Mouse (Mus musculus) CD8-positive naive resting alpha-beta T cell, adult 2 months (primary cell): ENCODE measurements around the gene 1700030J22Rik.

Experiments used
- DNase-seq, 2 experiments: peaks; one replicate each; pipeline ENCODE4 v3.0.0; 2022; ENCODE audit warnings: low read depth in 2 of 2, low spot score in 2 of 2

1700030J22Rik gene

DNA sequence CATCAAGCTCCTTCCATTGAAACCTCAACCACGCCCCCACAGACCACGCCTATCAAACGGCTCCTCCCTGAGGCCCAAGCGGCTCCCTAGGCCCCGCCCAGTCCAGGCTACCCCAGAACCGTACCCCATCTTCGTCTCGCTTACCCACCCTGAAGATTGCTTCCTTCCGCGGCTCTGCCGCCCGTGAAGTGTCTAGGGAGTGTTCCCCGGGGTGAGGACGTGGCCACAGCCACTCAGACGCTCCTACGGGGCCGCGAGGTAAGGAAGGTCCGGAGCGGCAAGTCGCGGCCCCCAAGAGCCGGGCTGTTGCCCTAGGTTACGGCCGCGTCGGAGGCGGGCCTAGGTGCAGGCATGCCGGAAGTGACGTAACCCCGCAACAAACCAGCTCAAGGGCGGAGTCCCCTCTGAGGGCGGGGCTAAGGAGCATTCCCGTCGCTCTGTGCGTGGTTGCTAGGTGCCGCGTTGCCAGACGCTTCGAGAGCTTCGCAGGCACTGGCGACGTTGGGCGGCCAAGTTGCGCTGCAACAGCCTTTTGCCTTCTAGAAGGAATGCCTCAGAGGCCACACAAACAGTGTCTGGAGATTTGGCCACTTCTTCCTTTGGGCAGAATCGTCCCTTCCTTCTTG, at the start of gene 1700030J22Rik:
1700030J22Rik (minus strand) TSS at position 329 of the 626 bp plus-strand sequence.
- peak; percentile 96 to 98 for DNase-seq

DNA sequence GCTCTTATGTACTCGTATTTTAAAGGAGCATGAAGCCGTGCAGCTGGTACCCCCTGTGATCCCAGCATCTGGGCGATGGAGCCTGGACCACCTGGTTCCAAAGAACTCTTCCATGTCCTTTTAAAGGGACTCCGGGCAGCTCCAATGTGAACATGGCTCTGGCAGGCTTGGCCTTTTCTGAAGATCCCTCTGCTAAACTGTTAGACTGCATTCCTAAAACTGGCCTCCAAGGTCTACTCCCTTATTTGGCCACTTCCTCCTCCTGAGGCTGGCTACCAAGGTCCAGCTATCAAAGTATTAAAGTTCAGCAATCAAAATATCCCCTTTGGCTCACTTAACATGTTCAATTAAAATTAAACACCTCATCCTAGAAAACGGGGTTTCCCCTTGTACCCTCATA, 48.8 kb upstream of the 1700030J22Rik start:
- DNase-seq = no peak

DNA sequence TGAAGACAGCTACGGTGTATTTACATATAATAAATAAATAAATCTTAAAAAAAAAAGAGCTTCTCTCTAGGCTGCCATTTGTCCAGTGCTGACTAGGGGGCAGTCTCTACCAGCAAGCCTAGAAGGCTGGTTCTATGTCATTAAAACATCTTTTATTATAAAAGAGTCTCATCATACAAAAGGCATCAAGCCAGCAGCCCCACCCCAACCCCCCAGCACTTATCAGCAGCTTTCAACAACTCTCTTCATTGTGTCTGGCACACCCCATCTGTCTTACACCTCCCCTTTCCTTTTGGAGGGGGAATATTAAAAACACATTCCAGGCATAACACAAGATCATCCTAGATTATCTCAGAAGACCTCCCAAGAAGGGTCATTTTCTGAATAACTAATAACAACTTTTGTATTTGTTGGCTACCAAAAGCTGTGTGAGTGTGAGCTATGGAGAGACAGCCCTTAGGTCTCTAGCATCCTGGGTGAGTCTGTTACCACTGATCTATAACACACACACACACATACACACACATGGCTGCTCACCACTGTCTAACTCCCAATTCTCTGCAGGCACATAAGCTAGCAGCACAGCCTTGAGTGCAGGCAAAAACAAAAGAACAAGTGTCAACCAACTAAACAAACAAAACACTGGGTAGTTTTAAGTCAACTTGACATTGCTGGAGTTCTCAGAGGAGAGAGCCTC, 43.7 kb upstream of the 1700030J22Rik start:
- DNase-seq = no peak

DNA sequence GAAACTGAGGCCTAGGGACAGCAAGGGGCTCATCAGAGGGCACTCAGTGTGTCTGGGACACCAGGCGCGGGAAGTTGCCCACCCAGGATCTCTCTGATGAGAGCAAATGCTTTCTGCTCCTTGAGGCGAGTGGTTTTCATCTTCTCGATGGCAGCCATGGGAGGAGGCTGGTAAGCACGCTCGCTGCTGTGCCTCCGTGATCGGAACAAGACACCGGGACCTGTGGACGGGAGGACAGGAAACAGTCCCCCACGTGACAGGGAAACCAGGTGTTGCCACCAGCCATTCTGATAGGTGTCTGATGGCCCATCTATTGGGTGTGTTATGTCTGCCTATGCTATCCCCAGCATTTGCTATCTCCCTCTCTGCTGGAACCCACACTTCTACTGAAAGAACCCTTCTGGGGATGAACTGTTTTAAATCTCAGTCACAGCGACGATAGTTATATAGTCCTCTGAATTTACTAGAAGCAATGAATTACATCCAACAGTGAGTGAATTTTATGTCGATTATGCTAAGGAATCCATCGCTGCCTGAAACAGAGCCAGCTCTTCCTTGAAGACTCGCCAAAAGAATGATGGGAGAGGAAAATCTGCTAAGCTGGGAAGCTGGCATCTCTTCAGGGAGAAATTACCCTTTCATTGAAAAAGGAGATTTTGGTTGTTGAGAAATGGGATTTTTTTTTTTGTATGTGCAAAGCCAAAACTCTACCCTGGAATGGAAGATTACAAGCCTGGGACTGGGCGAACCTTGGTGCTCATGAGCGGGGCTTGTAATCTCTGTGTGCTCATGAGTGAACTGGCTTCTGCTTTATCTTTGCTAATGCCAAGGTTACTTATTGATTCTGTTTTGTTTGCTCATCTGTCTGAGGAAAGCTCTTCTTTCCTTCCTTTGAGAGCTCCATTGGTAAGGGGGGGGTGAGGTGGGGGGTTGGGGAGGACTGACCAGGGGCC, 40.8 kb upstream of the 1700030J22Rik start:
- no peak for DNase-seq

DNA sequence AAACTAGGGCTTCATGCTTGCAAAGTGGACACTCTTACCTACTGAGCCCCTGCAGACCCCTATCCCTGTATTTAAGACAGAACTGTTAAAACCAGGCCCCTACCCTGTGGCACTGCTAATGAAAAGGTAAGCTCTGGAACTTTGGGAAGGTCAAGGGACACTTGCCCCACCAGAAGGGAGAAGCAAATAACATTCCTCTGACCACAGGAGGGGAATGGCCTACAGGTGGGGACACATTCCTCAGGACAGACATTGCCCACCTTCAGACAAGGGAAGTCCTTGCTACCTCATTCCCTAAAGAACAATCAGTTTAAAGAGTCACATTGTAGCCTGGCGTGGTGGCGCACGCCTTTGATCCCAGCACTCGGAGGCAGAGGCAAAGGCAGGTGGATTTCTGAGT, 39.1 kb upstream of the 1700030J22Rik start:
- no peak for DNase-seq

DNA sequence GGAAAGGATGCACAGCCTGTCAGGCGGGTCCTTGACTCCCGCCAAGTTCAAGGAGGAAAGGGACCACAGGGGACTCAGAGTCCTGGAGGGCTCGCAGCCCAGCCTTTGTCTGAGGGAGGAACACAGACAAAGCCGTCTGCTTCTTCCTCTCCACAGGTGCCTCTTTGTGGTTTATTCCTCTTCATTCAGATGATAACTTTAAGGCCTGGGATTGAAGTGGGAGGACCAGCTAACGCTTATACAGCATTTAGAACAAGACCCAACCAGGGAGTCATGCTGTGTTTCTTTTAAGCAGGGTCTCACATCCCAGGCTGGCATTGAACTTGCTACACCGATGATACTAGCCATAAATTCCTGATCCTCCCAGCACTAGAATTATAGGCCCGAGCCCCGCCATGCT, 38.2 kb upstream of the 1700030J22Rik start:
- no peak for DNase-seq

DNA sequence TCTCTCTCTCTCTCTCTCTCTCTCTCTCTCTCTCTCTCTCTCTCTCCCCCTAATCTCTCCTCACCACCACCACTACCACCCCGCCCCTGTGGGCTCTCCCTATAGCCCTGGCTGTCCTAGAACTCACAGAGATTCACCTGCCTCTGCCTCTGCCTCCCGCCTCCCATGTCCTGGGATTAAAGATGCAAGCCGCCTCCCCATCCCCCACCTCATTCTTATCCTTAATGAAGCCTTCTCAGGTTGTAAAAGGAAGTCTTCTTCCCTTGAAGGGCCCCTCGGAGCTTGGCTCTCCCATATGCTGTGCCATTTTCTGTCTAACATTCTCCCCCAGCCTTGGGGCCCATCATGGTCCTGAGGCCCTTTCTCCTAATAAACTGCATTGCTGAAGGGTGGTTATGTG, 36.9 kb upstream of the 1700030J22Rik start:
- no peak for DNase-seq

DNA sequence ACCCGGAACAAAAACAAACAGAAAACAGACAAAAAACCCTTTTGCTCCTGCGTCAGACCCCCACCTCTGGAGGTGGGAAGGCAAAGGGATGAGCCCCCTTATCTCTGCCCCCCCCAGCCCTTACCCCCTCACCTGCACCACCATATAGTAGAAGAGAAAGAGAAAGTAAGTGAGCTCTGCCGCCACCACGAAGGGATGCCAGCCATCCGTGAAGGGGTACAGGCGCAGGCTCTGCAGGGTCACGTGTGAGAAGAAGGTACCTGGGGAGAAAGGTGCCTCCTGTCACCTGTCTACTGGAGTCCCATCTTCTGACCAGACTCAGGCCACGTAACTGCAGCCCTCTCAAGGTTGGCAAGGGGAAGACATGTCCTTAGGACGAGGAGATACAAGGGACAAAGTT, 32.6 kb upstream of the 1700030J22Rik start:
- DNase-seq = no peak

DNA sequence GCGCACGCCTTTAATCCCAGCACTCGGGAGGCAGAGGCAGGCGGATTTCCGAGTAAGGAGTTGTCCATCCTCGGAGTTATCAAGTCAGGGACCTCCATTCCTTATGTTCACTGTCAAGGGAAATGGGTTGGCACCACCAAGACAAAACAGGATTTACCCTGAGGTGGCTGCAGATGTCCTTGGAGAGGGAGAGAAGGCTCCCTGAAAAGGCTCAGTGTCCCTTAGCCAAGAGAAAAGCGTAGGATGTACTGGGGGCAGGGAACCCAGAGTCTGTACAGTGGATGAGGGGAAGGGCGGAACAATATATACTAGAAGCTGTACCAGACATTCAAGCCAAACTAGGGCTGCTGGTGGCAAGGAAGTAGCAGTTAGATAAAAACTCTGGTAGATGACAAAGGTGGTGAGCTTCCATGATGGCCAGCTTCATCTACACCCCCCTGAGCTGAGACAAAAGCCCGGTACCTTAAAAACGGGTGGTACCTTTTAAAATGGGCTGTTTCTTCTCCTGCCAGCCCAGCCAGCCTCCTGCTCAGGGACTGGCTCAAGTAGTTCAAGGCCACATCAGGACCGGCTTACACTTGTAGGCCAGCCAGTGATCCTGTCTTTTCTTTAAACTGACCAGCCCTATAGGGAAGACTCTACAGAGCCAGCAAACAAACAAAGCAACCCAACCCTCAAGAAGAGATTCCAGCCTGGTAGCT, 15.4 kb upstream of the 1700030J22Rik start:
- no peak for DNase-seq

DNA sequence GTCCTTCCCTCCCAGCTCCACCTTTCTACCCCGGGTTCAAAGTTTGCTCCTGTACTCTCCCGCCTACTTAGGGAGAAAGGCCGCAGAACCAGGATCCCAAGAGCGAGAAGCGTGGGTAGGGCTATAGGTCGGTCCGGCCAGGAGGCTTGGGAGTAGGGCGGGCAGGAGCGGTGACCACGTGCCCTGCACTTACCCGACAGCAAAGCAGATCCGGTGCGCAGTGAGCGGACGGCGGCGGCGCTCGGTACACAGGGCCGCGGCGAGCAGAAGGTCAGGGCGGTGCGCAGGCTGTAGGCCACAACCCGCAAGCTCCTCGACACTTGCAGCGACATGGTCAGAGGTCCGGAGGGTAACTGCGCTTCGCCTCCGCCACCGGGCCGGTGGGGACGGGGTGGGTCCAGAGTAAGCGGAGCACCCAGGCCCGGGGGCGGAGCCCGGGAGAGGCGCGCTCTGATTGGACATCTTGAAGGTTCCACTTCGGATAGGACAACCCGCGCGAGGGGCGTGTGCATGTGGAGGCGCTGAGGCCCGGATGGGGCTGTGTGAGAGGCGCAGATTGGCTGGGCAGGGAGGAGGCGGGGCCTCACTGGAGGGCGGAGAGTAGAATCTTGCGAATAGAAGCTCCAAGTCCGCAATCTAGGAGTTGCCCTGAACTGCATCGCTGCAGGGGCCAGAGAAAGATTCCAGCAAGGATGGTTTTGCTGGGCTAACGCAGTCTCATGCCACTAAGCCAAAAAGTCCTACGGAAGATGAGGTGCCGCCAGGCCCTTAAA, 14.5 kb upstream of the 1700030J22Rik start, which contains the start of gene Gcsh:
Gcsh (minus strand) TSS at position 443 of the 773 bp plus-strand sequence.
- DNase-seq = peak; percentile 93 to 96

DNA sequence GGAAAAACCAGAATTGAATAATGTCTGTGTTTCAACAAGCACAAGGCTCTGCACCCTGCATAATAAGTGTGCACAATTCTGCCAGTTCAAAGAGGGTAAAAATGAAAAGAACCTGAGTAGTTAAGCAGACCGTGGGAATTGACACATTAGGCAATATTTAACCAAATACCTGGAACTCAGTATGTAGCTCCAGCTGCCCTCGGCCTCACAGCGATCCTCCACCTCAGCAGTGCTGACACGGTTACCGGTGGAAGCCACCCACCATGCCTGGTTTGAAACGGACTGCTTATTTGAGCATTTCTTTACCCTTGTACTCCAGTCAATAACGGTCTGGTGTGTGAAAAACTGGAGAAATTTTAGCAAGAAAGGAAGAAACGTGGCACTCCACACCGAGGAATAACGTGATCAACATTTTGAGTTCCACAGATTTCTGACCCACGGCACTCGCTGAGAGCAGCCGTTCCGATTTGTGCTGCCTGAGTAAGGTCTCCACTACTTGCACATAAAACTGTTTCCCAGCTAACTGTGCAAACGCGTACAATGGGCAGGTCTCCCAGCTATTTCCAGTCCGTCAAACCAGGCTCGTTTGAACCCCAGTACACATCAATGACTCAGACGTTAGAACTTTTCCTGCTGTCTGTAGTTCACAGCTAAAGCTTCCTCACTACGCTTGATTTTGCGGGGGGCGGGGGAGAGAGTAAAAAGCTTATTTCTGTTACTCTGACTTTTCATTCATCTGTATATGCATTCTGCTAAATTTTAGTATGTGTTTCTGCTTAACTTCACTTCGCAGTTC, 13.6 kb upstream of the 1700030J22Rik start:
- DNase-seq = peak in 1 of 2 experiments; percentile 20

DNA sequence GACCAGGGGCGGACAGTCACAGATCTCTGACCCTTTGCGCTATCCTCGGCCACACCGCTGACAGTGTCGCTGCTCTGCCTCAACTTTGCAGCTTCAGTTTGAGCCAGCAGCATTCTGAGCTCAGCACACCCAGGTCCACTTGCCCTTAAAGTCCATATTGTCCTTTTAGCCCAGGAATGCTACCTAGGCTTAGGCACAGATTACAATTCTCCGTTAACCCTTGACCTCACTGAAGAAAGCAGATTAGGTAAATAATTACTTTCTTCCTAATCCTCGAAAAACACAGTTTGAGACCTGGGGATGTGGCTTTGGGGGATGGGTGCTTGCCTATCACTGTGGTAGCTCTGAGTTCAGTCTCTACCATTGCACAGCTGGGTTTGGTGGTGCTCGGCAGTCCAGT, 12.5 kb upstream of the 1700030J22Rik start:
- no peak for DNase-seq

DNA sequence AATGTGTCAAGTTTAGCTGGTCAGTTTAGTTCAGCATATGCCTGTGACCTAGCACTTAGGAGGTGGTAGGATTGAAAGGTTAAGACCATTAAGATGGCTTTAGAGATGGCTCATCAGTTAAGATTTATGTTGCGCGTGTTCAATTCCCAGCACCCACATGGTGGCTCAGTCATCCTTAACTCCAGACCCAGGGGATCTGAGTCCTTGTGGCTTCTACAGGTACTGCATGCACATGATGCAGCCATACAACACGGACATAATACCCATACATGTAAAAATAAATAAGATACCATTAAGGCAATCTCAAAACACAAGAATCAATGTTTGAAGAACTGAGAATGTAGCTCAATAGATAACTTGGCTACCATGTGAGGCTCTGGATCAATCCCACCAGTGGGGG, 11.1 kb upstream of the 1700030J22Rik start:
- no peak for DNase-seq

DNA sequence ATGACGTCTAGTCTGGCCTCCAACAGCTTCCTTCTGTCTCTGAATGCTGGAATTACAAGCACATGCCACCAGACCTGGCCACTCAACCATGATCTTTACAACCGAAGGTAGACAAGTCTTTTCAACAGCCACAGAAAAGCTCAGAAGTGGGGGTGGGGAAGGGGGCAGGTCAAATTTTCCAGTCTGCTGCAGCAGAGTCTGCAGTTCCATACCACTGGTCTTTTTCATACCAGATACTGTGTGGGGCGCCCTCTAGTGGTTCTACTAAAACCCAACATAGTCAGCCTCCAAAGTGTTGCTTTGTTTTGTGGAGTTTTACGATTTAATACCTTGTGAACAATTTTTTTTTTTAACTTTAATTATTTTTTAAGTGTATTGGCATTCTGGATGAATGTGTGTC, 1.4 kb upstream of the 1700030J22Rik start:
- peak; percentile 49 to 62 for DNase-seq

DNA sequence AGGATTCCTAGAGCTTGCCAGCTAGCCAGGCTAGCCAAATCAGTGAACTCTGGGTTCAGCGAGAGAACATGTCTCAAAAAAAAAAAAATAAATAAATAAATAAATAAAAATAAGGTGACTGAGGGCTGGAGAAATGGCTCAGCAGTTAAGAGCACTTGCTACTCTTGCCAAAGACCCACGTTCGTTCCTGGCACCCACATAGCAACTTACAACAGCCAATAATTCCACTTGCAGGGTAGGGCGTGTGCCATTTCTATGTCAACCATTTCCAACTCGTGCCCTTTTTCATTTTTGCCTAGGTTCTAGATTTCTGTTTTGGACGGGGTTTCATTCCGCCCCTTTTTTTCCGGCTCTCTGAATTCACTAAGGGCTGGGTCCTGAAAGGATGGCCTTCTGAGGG, 707 bp downstream of the 1700030J22Rik start:
- DNase-seq = no peak

DNA sequence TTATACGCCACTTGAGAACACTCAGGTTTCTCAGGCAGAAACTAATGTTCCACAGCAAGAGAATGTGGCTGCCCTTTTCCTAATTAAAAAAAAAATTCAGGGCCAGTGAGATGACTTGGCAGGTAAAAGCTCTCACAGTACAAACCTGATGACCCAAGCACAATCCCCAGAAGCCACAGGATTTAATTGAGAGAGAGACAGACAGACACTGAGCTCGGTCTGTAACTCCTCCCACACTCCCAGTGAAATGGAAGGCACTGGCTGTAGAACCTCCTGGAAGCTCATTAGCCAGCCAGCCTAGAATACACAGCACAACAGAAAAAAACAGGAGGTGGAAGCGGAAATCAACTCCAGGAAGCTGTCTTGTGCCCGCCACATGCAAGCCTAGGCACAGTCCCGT, 3.2 kb downstream of the 1700030J22Rik start:
- no peak for DNase-seq

DNA sequence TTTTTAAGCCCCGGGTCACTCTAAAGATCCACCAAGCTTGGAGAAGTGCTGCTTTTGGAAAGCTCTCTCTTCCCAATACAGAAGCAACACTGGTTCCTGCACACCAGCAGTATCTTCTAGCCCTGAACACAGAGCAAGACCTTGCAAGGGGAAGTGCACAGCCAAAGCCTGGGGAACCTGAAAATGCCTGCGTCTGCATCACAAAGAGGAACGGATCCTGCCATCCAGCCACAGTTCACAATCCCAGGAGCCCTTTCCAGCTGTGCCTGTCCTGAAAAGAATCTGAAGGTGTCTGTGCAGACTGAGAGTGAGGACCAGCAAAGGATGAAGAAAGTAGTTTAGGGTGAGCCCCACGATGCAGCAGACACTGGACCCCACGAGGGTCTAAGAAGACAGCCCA, 3.7 kb downstream of the 1700030J22Rik start:
- no peak for DNase-seq

DNA sequence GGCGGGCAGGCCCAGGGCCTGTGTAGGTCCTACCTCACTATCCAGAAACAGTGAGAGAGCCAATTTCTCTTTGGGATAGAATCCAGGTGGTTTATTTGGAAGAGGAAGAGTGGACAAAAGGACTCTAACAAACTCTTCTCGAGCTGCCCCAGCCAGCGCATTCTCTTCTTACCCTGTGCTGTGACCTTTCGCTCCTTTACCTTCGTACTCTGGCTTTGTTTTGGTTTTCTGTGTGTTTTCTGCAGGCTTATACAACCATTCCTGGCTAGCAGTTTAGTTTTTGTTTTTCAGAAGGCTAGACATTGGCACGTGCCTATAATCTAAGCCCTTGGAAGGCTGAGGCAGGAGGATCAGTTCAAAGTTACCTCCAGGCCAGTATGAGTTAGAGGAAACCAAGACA, 9.2 kb downstream of the 1700030J22Rik start:
- no peak for DNase-seq

DNA sequence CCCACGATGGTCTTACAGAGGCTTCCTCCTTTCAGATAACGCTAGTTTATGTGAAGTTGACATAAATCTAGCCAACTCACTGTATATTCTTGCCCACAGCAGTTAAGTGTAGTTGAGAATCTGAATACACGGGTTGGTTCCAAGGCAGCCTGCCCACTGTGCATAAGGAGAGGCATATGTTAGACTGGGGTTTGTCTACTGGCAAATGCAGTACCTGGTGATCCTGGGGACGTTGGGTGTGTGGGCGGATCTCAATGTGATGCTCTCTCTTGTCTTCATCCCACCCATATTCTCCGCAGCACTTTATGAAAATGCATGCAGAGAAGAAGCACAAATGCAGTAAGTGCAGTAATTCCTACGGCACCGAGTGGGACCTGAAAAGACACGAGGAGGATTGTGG, 24.3 kb downstream of the 1700030J22Rik start:
- DNase-seq = no peak

DNA sequence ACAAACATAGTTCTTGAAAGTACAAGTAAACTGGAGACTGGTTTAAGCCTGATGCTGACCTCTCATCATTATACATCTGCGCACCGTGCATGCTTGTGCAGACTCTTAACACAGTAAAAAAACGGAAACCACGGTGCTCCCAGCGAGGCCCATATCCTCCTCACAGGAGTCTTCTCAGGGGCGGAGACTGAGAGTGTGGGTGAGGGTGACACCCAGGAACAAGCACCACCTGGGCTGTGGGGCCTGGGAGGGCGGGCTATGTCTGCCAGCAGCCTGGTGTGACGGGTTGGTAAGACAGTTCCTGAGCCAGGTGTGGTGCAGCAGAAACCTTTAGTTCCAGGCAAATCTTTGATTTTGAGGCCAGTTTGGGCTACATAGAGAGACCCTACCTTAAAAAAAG, 26.3 kb downstream of the 1700030J22Rik start:
- peak; percentile 3 to 5 for DNase-seq
